ENCODE assay signal across 9 mouse cellular contexts in genomic region chr9:63793731-63794495, GRCm38 (mm10). TPM values are rescaled to one million over a fixed set of nuclear protein-coding genes. Genes with fewer than 3 reads are reported as not detected.
A peak's percentile ranks its signal among the peaks of the same experiment; 100 is the strongest.
DNase-seq lines count a peak whose midpoint lies in the region; ATAC-seq lines count a peak whose summit lies in the region.
"Had no signal": no experiment of that assay in that cellular context is flagged by ENCODE, and none has a peak within 500 bp of the region (broad histone marks: within the 10 kb centered on the region; RNA-seq: fewer than 3 reads in every experiment).

No protein-coding gene starts in this region.

- H3K36me3 ChIP-seq in midbrain, embryonic 16.5 days (ENCODE audit: control insufficient read depth, insufficient read depth, low read length): no peaks in the 10 kb centered on the region
- H3K36me3 ChIP-seq: neural tube, embryonic 13.5 days had no signal

- peak; percentile 79 for DNase-seq in left cerebral cortex, adult 11 months (ENCODE audit: low spot score)
- no peak for DNase-seq in left cerebral cortex, postnatal 4 days
- DNase-seq in gastrocnemius, adult 8-10 months (ENCODE audit: low spot score in 2 of 2): peak; percentile 46 to 55
- DNase-seq in layer of hippocampus, adult 18-20 months (ENCODE audit: low spot score in 2 of 2): peak; percentile 88 to 93
- peak; percentile 75 for DNase-seq in lung, postnatal 25 days (ENCODE audit: low spot score)
- DNase-seq in testis, postnatal 14 days (ENCODE audit: low spot score): peak; percentile 42

- no peak overlapping the region for H3K4me2 ChIP-seq in midbrain, embryonic 16.5 days (ENCODE audit: low read length)
- H3K4me2 ChIP-seq: neural tube, embryonic 13.5 days had no signal

- no peaks in the 10 kb centered on the region for H3K9me3 ChIP-seq in midbrain, embryonic 16.5 days (replicated peaks; ENCODE audit: control insufficient read depth, low read length, poor library complexity, severe bottlenecking)
- H3K9me3 ChIP-seq: neural tube, embryonic 13.5 days had no signal

- H3K27ac ChIP-seq in midbrain, embryonic 16.5 days (ENCODE audit: low read length): no peak overlapping the region
- H3K27ac ChIP-seq: neural tube, embryonic 13.5 days had no signal

- ATAC-seq in midbrain, embryonic 16.5 days: no peak
- no peak for ATAC-seq in inflammation-experienced regulatory T-cells, adult 6 months

- no peak overlapping the region for H3K9ac ChIP-seq in midbrain, embryonic 16.5 days (ENCODE audit: low read depth, low read length)
- H3K9ac ChIP-seq: neural tube, embryonic 13.5 days had no signal

- no peak overlapping the region for H3K4me3 ChIP-seq in midbrain, embryonic 16.5 days (ENCODE audit: low read depth, low read length)
- H3K4me3 ChIP-seq: neural tube, embryonic 13.5 days had no signal

- intact Hi-C loops in left cerebral cortex, postnatal 4 days (cut with DNase I): no loop called here

- no peaks in the 10 kb centered on the region for H3K4me1 ChIP-seq in midbrain, embryonic 16.5 days (ENCODE audit: control insufficient read depth, insufficient read depth, low read length)

- no peaks in the 10 kb centered on the region for H3K27me3 ChIP-seq in midbrain, embryonic 16.5 days (ENCODE audit: control insufficient read depth, insufficient read depth, low read depth, low read length)
- H3K27me3 ChIP-seq: neural tube, embryonic 13.5 days had no signal

- 86% methylated on average over 10 of the region's 10 CpGs for WGBS in midbrain, embryonic 16.5 days

RNA-seq across cellular contexts. Expression of gene Smad3, which starts 36.1 kb away (rescaled TPM):
- total RNA-seq in left cerebral cortex, postnatal 4 days (2021): 10 to 100 TPM; 16.0 to 20.4 TPM
- 10 to 100 TPM; 44.2 to 62.0 (median 46.1) TPM for total RNA-seq in gastrocnemius, adult 8-10 months (2022)
- 10 to 100 TPM; 58.2 to 62.5 TPM for total RNA-seq in layer of hippocampus, adult 18-20 months (2021)
- polyA plus RNA-seq in midbrain, embryonic 16.5 days (2015; fragmentation: Nextera tagmentation; extraction: Ambion mirVana): 5.7 and 6.1 TPM in 2 replicates
- polyA plus RNA-seq in inflammation-experienced regulatory T-cells, adult 6 months (2017; shearing (Covaris generic)): 10 to 100 TPM; 16.5 to 24.6 (median 16.8) TPM
